Mouse (Mus musculus): ENCODE measurements around the gene Grrp1.

DNA sequence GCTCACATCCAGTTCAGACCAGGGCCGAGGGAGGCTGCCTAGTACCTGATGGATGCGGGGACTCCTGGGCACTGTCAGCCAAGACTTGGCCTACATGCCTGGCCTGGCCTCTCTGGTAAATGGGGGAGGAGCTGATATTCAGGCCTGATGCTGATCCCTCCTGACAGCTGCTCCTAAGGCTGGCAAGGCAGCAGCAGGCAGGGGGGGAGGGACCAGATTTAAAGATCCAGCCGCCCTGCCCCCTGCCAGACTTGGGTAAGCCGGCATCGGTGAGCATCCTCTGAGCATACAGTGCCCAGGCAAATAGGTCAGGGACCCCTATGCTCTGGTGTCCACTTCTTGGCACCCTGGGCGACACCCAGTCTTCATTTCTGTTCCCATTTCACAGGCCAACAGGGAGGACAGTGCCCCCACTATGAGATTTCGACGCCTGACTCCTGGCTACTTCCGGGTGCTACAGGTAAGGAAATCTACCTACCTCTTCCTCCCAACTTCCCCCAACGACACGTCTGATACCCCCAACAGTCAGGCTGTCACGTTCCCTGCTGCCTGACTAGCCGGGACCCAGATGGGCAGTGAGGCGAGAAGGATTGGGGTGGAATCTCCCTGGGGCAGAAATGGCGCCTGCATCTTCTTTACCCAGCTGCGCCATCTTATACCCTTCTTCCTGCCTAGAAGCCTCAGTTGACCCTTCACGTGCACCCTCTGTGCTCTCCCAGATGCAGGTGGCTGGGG, 10.2 kb downstream of the Grrp1 start, which contains the start of gene E130218I03Rik:
- no peak for TF ChIP-seq POLR2A (IDR thresholded peaks at IDR 0.05; ENCODE audit: borderline replicate concordance, extremely low read depth, insufficient read depth, insufficient read length, poor library complexity, severe bottlenecking)
- TF ChIP-seq CTCF (IDR thresholded peaks at IDR 0.05; ENCODE audit: borderline replicate concordance, extremely low read depth, insufficient read depth, insufficient read length), result no peak
